Mouse (Mus musculus) lung, postnatal 0 days (tissue): ENCODE data around the gene Svs5.
"Not testable (repeated sequence)": the region's sequence is repeated elsewhere in the genome, so short reads cannot be mapped to it uniquely, and the experiment has no call there.

Source experiments
- CTCF ChIP-seq: IDR thresholded peaks from 2 replicates; pipeline ENCODE4 v1.5.1; 2016; ENCODE audit warnings: antibody characterized with exemption, mild to moderate bottlenecking
- EP300 ChIP-seq: IDR thresholded peaks from 2 replicates; pipeline ENCODE4 v1.6.1; 2016; ENCODE audit warnings: antibody characterized with exemption, mild to moderate bottlenecking, control low read depth

DNA sequence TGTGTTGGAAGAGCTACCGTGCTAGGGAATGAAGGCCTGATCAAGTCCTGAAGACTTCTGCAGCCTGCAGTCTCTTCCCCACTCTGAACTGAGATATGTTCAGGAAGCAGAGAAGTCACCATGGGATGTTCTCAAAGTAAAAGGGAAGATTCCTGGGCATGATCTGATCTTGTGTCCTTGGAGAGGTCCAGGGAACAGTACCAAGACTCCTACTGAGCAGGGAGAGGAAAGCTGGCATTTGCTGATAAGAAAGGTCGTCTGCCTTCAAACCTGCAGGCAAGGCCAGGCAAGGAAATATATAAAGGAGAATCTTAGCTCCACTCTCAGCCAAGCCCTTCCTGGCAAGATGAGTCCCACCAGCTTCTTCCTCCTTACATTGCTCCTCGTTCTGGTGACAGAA lies at the start of gene Svs5:
- TF ChIP-seq CTCF, EP300: not testable (repeated sequence)
